Mouse (Mus musculus) testis, adult 2 months (tissue): ENCODE data around the gene Arhgap31.

ENCODE experiments used
- CTCF ChIP-seq: fragments of 200-500 bp; IDR thresholded peaks from 2 replicates; pipeline ENCODE4 v1.5.1; 2012; ENCODE audit warnings: low read depth, mild to moderate bottlenecking, inconsistent platforms, low read length, moderate library complexity; ENCODE audit not compliant: control insufficient read depth, insufficient read depth, insufficient replicate concordance
- POLR2A ChIP-seq: fragments of 200-500 bp; IDR thresholded peaks from 2 replicates; pipeline ENCODE4 v1.6.1; 2012; ENCODE audit warnings: low read depth, mild to moderate bottlenecking, inconsistent platforms, low read length, moderate library complexity; ENCODE audit not compliant: control insufficient read depth

DNA sequence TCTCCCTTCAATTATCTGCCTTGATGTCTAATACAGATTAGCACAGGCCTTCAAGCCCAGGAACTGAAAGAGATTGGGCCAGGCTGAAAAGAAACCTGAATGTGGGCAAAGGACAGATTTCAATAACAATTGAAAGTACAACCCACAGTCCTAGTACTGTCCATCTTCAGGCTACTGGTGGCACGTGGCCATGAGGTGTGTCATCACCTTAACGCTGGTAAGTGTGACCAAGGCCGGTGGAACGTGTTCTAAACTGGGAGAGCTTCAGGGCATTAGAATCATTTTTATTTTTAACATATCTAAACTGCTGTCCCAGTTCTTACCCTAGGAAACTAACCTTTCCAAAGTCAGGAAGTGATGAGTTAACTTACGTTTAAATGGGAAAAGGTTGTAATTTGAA is 125.9 kb downstream of the Arhgap31 start:
- TF ChIP-seq CTCF (no peak), POLR2A (no peak)
